Mouse (Mus musculus): ENCODE data around the gene Fam71f1. TPM values are rescaled to one million over a fixed set of nuclear protein-coding genes. Genes with fewer than 3 reads are reported as not detected.

Fam71f1 gene
- total RNA-seq, 2 experiments from 2014 or later = not detected

Other genes with a start within 250 kb of the Fam71f1 start
- gene Rbm28, start 154.1 kb upstream of the Fam71f1 start, total RNA-seq (2021) = 10 to 100 TPM; 32.4 to 34.3 TPM
- gene Prrt4, start 139.6 kb upstream of the Fam71f1 start, total RNA-seq (2021) = 1 to 10 TPM; 1.3 to 3.9 TPM
- gene Impdh1, start 102.8 kb upstream of the Fam71f1 start, total RNA-seq (2021) = 10 to 100 TPM; 49.6 to 63.7 TPM
- gene Hilpda, start 46.7 kb upstream of the Fam71f1 start, total RNA-seq (2021) = 1 to 10 TPM; 3.9 to 6.7 TPM
- gene Fam71f2, start 39.5 kb upstream of the Fam71f1 start, total RNA-seq (2021) = not detected
- 100 to 1,000 TPM; 134 to 139 TPM for gene Calu, start 28.9 kb downstream of the Fam71f1 start, total RNA-seq (2021)
- not detected for gene Opn1sw, start 69.3 kb downstream of the Fam71f1 start, total RNA-seq (2021)
- 1 to 10 TPM; 4.7 to 5.5 TPM for gene Ccdc136, start 77.2 kb downstream of the Fam71f1 start, total RNA-seq (2021)
- 1 to 10 TPM; 2.6 to 4.6 TPM for gene Flnc, start 114.1 kb downstream of the Fam71f1 start, total RNA-seq (2021)
- 100 to 1,000 TPM; 231 to 238 TPM for gene Atp6v1f, start 148.6 kb downstream of the Fam71f1 start, total RNA-seq (2021)
- under 1 TPM in 1 of 2 experiments, not detected in 1; 0.93 TPM for gene Atp6v1fnb, start 152.3 kb downstream of the Fam71f1 start, total RNA-seq (2021)
- gene Kcp, start 188.8 kb downstream of the Fam71f1 start, total RNA-seq (2021) = 1 to 10 TPM; 2.4 to 7.9 TPM
- 1 to 10 TPM; 7.3 to 8.6 TPM for gene Irf5, start 207.5 kb downstream of the Fam71f1 start, total RNA-seq (2021)

Data from adrenal gland, adult 18-20 months (tissue).